Mouse (Mus musculus) brain, embryonic 14.5 days (tissue): ENCODE measurements around the gene Nudcd3. TPM values are rescaled to one million over a fixed set of nuclear protein-coding genes. Genes with fewer than 3 reads are reported as not detected.
"Not testable (repeated sequence)": the region's sequence is repeated elsewhere in the genome, so short reads cannot be mapped to it uniquely, and the experiment has no call there.

ENCODE experiments used
- DNase-seq: peaks from one replicate; pipeline ENCODE4 v3.0.0-alpha.2; 2011; ENCODE audit warnings: low read depth
- CTCF ChIP-seq: fragments of 200-500 bp; IDR thresholded peaks from 2 replicates; pipeline ENCODE4 v1.5.1; 2012; ENCODE audit warnings: inconsistent platforms, mild to moderate bottlenecking, moderate library complexity, borderline replicate concordance; ENCODE audit not compliant: insufficient read depth, insufficient read length; ENCODE audit errors: extremely low read depth
- POLR2A ChIP-seq: fragments of 200-500 bp; IDR thresholded peaks from 2 replicates; pipeline ENCODE4 v1.6.1; 2012; ENCODE audit warnings: mild to moderate bottlenecking, inconsistent platforms, borderline replicate concordance; ENCODE audit not compliant: poor library complexity, insufficient read depth, insufficient read length, severe bottlenecking; ENCODE audit errors: extremely low read depth
- polyA plus RNA-seq: library from polyadenylated mRNA; depleted of rRNA; stranded (reverse); fragments of >200 nt; gene quantifications from 2 replicates; pipeline ENCODE4 v1.2.3, GENCODE M21; 2012

The Nudcd3 gene
- polyA plus RNA-seq, 1 experiment = 80.9 TPM

GRCm38 (mm10) chr11:6108296-6108695 lies 91.9 kb downstream of the Nudcd3 start:
- DNase-seq = no peak
- no peak for TF ChIP-seq CTCF
- no peak for TF ChIP-seq POLR2A

GRCm38 (mm10) chr11:6107722-6108121 lies 92.5 kb downstream of the Nudcd3 start:
- DNase-seq = no peak
- TF ChIP-seq CTCF (no peak), POLR2A (no peak)

GRCm38 (mm10) chr11:6104734-6105133 lies 95.5 kb downstream of the Nudcd3 start:
- DNase-seq = peak; percentile 13
- TF ChIP-seq POLR2A (no peak), CTCF (no peak)

GRCm38 (mm10) chr11:6096637-6097036 lies 103.6 kb downstream of the Nudcd3 start:
- DNase-seq = not testable (repeated sequence)

- DNase-seq = peak; percentile 44
- TF ChIP-seq CTCF (no peak), POLR2A (no peak)
These were observed 113.2 kb downstream of the Nudcd3 start for GRCm38 (mm10) chr11:6086991-6087390.

- TF ChIP-seq POLR2A (no peak), CTCF (no peak)
- DNase-seq = peak; percentile 12
These were observed 121.5 kb downstream of the Nudcd3 start for GRCm38 (mm10) chr11:6078737-6079136.

- DNase-seq = peak; percentile 78
- no peak for TF ChIP-seq POLR2A
- TF ChIP-seq CTCF = no peak
These were observed 124.6 kb downstream of the Nudcd3 start for GRCm38 (mm10) chr11:6075618-6076066.

GRCm38 (mm10) chr11:6068181-6068957 lies 131.8 kb downstream of the Nudcd3 start:
- TF ChIP-seq CTCF (no peak), POLR2A (no peak)
- DNase-seq = peak; percentile 80

GRCm38 (mm10) chr11:6067160-6067559 lies 133.1 kb downstream of the Nudcd3 start:
- TF ChIP-seq CTCF (no peak), POLR2A (no peak)
- DNase-seq = no peak

GRCm38 (mm10) chr11:6066176-6066575 lies 134.0 kb downstream of the Nudcd3 start, which contains the start of gene Camk2b:
Gene Camk2b, minus strand, starts transcription at chr11:6066362.
- no peak for DNase-seq
- TF ChIP-seq POLR2A (no peak), CTCF (no peak)

GRCm38 (mm10) chr11:6065551-6066121 lies 134.6 kb downstream of the Nudcd3 start:
- DNase-seq = peak; percentile 80
- TF ChIP-seq CTCF = no peak
- no peak for TF ChIP-seq POLR2A

- DNase-seq = no peak
- TF ChIP-seq CTCF (no peak), POLR2A (no peak)
These were observed 135.1 kb downstream of the Nudcd3 start for GRCm38 (mm10) chr11:6065046-6065521.
